In genomic region chr4:149628372-149628771, GRCm38 (mm10) we compare ENCODE assay signal across 8 mouse cellular contexts. TPM values are rescaled to one million over a fixed set of nuclear protein-coding genes. Genes with fewer than 3 reads are reported as not detected.
A peak's percentile ranks its signal among the peaks of the same experiment; 100 is the strongest.
DNase-seq lines count a peak whose midpoint lies in the region.

No protein-coding gene starts in this region.

- DNase-seq in heart, adult 11 months = peak; percentile 89
- DNase-seq in heart, adult 8-10 months (ENCODE audit: low spot score) = no peak
- peak; percentile 49 for DNase-seq in urinary bladder, postnatal 14 days (ENCODE audit: low spot score)
- DNase-seq in urinary bladder, postnatal 10 days (ENCODE audit: low spot score) = no peak
- peak; percentile 53 to 66 for DNase-seq in cerebellum, postnatal 4 days (ENCODE audit: low spot score in 2 of 2)
- peak; percentile 73 for DNase-seq in heart, postnatal 4 days
- DNase-seq in lung, postnatal 4 days = peak; percentile 53 to 71
- DNase-seq in thymus, postnatal 14 days = peak; percentile 52

RNA-seq across cellular contexts. Expression of gene Clstn1, which starts 42.1 kb away (rescaled TPM):
- 10 to 100 TPM; 85.3 to 96.5 (median 94.1) TPM for total RNA-seq in heart, adult 8-10 months (2022)
- total RNA-seq in heart, postnatal 4 days (2021) = 10 to 100 TPM; 66.8 to 73.7 TPM

Comparison
In these comparisons a context has a peak if more than half of its experiments do, and no peak if none do; other contexts are left out.
1. DNase-seq: peak in heart, adult 11 months (single experiment), urinary bladder, postnatal 14 days (single experiment), cerebellum, postnatal 4 days (2 of 2), heart, postnatal 4 days (single experiment), lung, postnatal 4 days (2 of 2) and thymus, postnatal 14 days (single experiment); none in heart, adult 8-10 months (single experiment) and urinary bladder, postnatal 10 days (single experiment).